Mouse (Mus musculus): ENCODE measurements around the gene Ptch1.

DNA sequence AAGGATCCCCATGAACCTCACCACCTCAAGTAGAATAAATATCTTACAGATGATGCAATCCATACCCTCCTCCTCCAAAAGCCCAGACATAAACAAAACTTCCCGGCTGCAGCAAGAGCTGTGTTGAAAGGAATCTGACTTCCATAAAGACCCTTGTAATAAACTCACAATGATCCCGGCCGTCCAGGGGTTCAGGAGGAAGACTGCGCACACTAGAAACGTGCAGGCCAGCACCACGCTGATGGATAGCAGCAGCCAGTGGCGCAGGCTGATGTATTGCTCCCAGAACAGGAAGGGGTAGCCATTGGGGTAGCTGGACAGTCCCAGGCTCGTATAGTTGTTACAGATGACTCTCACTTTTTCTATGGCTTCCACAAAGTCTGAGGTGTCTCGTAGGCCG is 50.6 kb downstream of the Ptch1 start:
- TF ChIP-seq CTCF (IDR thresholded peaks at IDR 0.05; ENCODE audit: low read depth, low read length), result no peak
- no peak for TF ChIP-seq GATA1 (IDR thresholded peaks at IDR 0.05; ENCODE audit: borderline replicate concordance, low read length)

Measured in G1E (cell line).